Mouse (Mus musculus) cerebellum, adult 11-12 months (tissue): Measurements from ENCODE around the gene Pde1c.

ENCODE experiments used
- DNase-seq: peaks from one replicate; pipeline ENCODE4 v3.0.0; 2022

The Pde1c gene

GRCm38 (mm10) chr6:56322799-56323198, 246.1 kb downstream of the Pde1c start:
- no peak for DNase-seq

GRCm38 (mm10) chr6:56310318-56310717, 258.6 kb downstream of the Pde1c start:
- DNase-seq = no peak

- no peak for DNase-seq
Measured at GRCm38 (mm10) chr6:56306066-56306465, 262.8 kb downstream of the Pde1c start.

GRCm38 (mm10) chr6:56292176-56292575, 276.7 kb downstream of the Pde1c start:
- no peak for DNase-seq

GRCm38 (mm10) chr6:56289307-56289706, 279.6 kb downstream of the Pde1c start:
- no peak for DNase-seq

- DNase-seq = no peak
Measured at GRCm38 (mm10) chr6:56284821-56285220, 284.1 kb downstream of the Pde1c start.

- DNase-seq = no peak
Measured at GRCm38 (mm10) chr6:56275461-56275860, 293.4 kb downstream of the Pde1c start.

GRCm38 (mm10) chr6:56271741-56272140, 297.2 kb downstream of the Pde1c start:
- no peak for DNase-seq

- no peak for DNase-seq
Measured at GRCm38 (mm10) chr6:56264509-56264908, 304.4 kb downstream of the Pde1c start.

- DNase-seq = no peak
Measured at GRCm38 (mm10) chr6:56260118-56260517, 308.8 kb downstream of the Pde1c start.

- no peak for DNase-seq
Measured at GRCm38 (mm10) chr6:56257555-56258297, 311.2 kb downstream of the Pde1c start.

- DNase-seq = peak; percentile 63
Measured at GRCm38 (mm10) chr6:56250091-56250490, 318.8 kb downstream of the Pde1c start.

- DNase-seq = peak; percentile 48
Measured at GRCm38 (mm10) chr6:56191426-56192140, 377.3 kb downstream of the Pde1c start.

- no peak for DNase-seq
Measured at GRCm38 (mm10) chr6:56176485-56176884, 392.4 kb downstream of the Pde1c start.

GRCm38 (mm10) chr6:56172172-56172571, 396.7 kb downstream of the Pde1c start:
- DNase-seq = no peak

GRCm38 (mm10) chr6:56168736-56169135, 400.2 kb downstream of the Pde1c start:
- peak; percentile 39 for DNase-seq

- no peak for DNase-seq
Measured at GRCm38 (mm10) chr6:56158217-56158616, 410.7 kb downstream of the Pde1c start.

GRCm38 (mm10) chr6:56156836-56157235, 412.1 kb downstream of the Pde1c start:
- peak; percentile 58 for DNase-seq

GRCm38 (mm10) chr6:56130493-56131159, 438.3 kb downstream of the Pde1c start:
- DNase-seq = peak; percentile 43

- DNase-seq = no peak
Measured at GRCm38 (mm10) chr6:56099520-56100101, 469.3 kb downstream of the Pde1c start.

GRCm38 (mm10) chr6:56098427-56098826, 470.5 kb downstream of the Pde1c start:
- no peak for DNase-seq

GRCm38 (mm10) chr6:56076378-56076805, 492.5 kb downstream of the Pde1c start:
- peak; percentile 56 for DNase-seq

- DNase-seq = no peak
Measured at GRCm38 (mm10) chr6:56068516-56068915, 500.4 kb downstream of the Pde1c start.
